Mouse (Mus musculus): ENCODE data around the gene Echdc3. TPM values are rescaled to one million over a fixed set of nuclear protein-coding genes. Genes with fewer than 3 reads are reported as not detected.
A peak's percentile ranks its signal among the peaks of the same experiment; 100 is the strongest.

Echdc3 gene
- 1 to 10 TPM; 6.1 to 7.4 TPM for total RNA-seq (2021)
- long read RNA-seq, experiment 1, transcript Echdc3-201 (5 exons, 1,851 nt), result major isoform, 12 of 16 reads
- long read RNA-seq, experiment 1, partial matches to known transcripts, result 0 of 16 reads
- long read RNA-seq, experiment 1, other reads (novel, unspliced or antisense), result 4 of 16 reads
- long read RNA-seq, experiment 2, transcript Echdc3-201 (5 exons, 1,851 nt), result major isoform, 16 of 19 reads
- long read RNA-seq, experiment 2, partial matches to known transcripts, result 0 of 19 reads
- long read RNA-seq, experiment 2, other reads (novel, unspliced or antisense), result 3 of 19 reads

GRCm38 (mm10) chr2:6212724-6213511 lies at the start of gene Echdc3:
TSS of gene Echdc3 (minus strand) at chr2:6213033.
- peak; percentile 83 for DNase-seq

GRCm38 (mm10) chr2:6261718-6262117 lies 48.9 kb upstream of the Echdc3 start:
- DNase-seq, result no peak

- peak; percentile 40 for DNase-seq
Measured at GRCm38 (mm10) chr2:6261201-6261672, 48.4 kb upstream of the Echdc3 start.

GRCm38 (mm10) chr2:6260661-6261060 lies 47.8 kb upstream of the Echdc3 start:
- no peak for DNase-seq

GRCm38 (mm10) chr2:6259182-6259581 lies 46.3 kb upstream of the Echdc3 start:
- DNase-seq, result no peak

GRCm38 (mm10) chr2:6258026-6258425 lies 45.2 kb upstream of the Echdc3 start:
- DNase-seq, result no peak

- DNase-seq, result no peak
Measured at GRCm38 (mm10) chr2:6257146-6257545, 44.3 kb upstream of the Echdc3 start.

GRCm38 (mm10) chr2:6255989-6256841 lies 43.4 kb upstream of the Echdc3 start:
- DNase-seq, result peak; percentile 33

- no peak for DNase-seq
Measured at GRCm38 (mm10) chr2:6255402-6255988, 42.7 kb upstream of the Echdc3 start.

- DNase-seq, result no peak
Measured at GRCm38 (mm10) chr2:6252491-6252890, 39.7 kb upstream of the Echdc3 start.

- no peak for DNase-seq
Measured at GRCm38 (mm10) chr2:6251076-6251496, 38.3 kb upstream of the Echdc3 start.

- DNase-seq, result no peak
Measured at GRCm38 (mm10) chr2:6241446-6241845, 28.6 kb upstream of the Echdc3 start.

- DNase-seq, result no peak
Measured at GRCm38 (mm10) chr2:6240072-6240471, 27.2 kb upstream of the Echdc3 start.

GRCm38 (mm10) chr2:6239333-6239732 lies 26.5 kb upstream of the Echdc3 start:
- no peak for DNase-seq

GRCm38 (mm10) chr2:6238679-6239078 lies 25.8 kb upstream of the Echdc3 start:
- DNase-seq, result no peak

- no peak for DNase-seq
Measured at GRCm38 (mm10) chr2:6238244-6238643, 25.4 kb upstream of the Echdc3 start.

GRCm38 (mm10) chr2:6233353-6233752 lies 20.5 kb upstream of the Echdc3 start:
- DNase-seq, result no peak

- DNase-seq, result no peak
Measured at GRCm38 (mm10) chr2:6232755-6233154, 19.9 kb upstream of the Echdc3 start.

- DNase-seq, result no peak
Measured at GRCm38 (mm10) chr2:6230865-6231264, 18.0 kb upstream of the Echdc3 start.

- peak; percentile 11 for DNase-seq
Measured at GRCm38 (mm10) chr2:6229597-6230290, 16.9 kb upstream of the Echdc3 start.

GRCm38 (mm10) chr2:6227059-6227445 lies 14.2 kb upstream of the Echdc3 start:
- DNase-seq, result no peak

Measured in gastrocnemius, postnatal 25 days (tissue).